Mouse (Mus musculus): Measurements from ENCODE around the gene Vmn1r122. TPM values are rescaled to one million over a fixed set of nuclear protein-coding genes. Genes with fewer than 3 reads are reported as not detected.
"Not testable (repeated sequence)": the region's sequence is repeated elsewhere in the genome, so short reads cannot be mapped to it uniquely, and the experiment has no call there.

Gene Vmn1r122
- not detected for total RNA-seq (2021)
- long read RNA-seq = 0 reads

GRCm38 (mm10) chr7:21134028-21134427 is at the start of gene Vmn1r122:
Vmn1r122 (minus strand) TSS chr7:21134128.
- not testable (repeated sequence) for DNase-seq (ENCODE audit: low spot score in 2 of 2)

GRCm38 (mm10) chr7:21161885-21162284 is 28.0 kb upstream of the Vmn1r122 start, which contains the start of gene Vmn1r123:
Vmn1r123 (plus strand) TSS chr7:21162185.
- DNase-seq (ENCODE audit: low spot score in 2 of 2) = not testable (repeated sequence)

GRCm38 (mm10) chr7:21098413-21098812 is 35.5 kb downstream of the Vmn1r122 start, which contains the start of gene Vmn1r121:
Vmn1r121 (minus strand) TSS chr7:21098513.
- not testable (repeated sequence) for DNase-seq (ENCODE audit: low spot score in 2 of 2)

Other genes with a start within 250 kb of the Vmn1r122 start
- not detected for gene Vmn1r118, start 221.8 kb downstream of the Vmn1r122 start, total RNA-seq (2021)
- not detected for gene Vmn1r119, start 121.7 kb downstream of the Vmn1r122 start, total RNA-seq (2021)
- gene Vmn1r120, start 80.3 kb downstream of the Vmn1r122 start, total RNA-seq (2021) = not detected
- not detected for gene Vmn1r121, start 35.6 kb downstream of the Vmn1r122 start, total RNA-seq (2021)
- not detected for gene Vmn1r123, start 28.1 kb upstream of the Vmn1r122 start, total RNA-seq (2021)
- gene Gm5157, start 56.3 kb upstream of the Vmn1r122 start, total RNA-seq (2021) = not detected
- not detected for gene Vmn1r124, start 126.5 kb upstream of the Vmn1r122 start, total RNA-seq (2021)
- not detected for gene Vmn1r125, start 138.1 kb upstream of the Vmn1r122 start, total RNA-seq (2021)
- gene Vmn1r126, start 167.3 kb upstream of the Vmn1r122 start, total RNA-seq (2021) = not detected
- gene Vmn1r127, start 185.7 kb upstream of the Vmn1r122 start, total RNA-seq (2021) = not detected
- not detected for gene Vmn1r128, start 215.2 kb upstream of the Vmn1r122 start, total RNA-seq (2021)
- not detected for gene Vmn1r129, start 227.2 kb upstream of the Vmn1r122 start, total RNA-seq (2021)